ENCODE assay signal across 8 mouse cellular contexts in the genomic region with DNA sequence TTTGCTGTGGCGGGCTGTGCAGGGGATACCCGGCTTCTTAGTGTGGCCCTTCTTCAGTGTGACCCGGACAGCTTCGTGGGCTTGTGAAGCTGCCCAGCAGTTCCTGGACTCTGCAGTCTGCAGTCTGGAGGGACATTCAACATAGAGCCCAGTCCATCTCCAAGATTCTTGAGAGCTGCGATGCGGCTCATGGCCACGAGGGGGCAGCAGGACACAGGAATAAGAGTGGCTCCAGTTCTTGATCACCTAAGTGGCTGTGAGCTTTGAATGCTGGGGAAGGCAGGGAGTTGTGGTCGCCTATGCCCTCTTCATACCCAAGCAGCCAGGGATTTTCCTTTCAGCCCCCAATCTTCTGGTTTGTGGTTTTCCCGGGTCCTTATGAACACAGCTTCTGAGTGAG. TPM values are rescaled to one million over a fixed set of nuclear protein-coding genes. Genes with fewer than 3 reads are reported as not detected.
DNase-seq lines count a peak whose midpoint lies in the region; ATAC-seq and TF ChIP-seq lines count a peak whose summit lies in the region.

No protein-coding gene starts in this region.

- 0 out of 2 replicates have a peak overlapping the region, but pooled peaks have one; percentile 5 for H3K4me2 ChIP-seq in forebrain, embryonic 11.5 days (ENCODE audit: low read depth, low read length, severe bottlenecking)
- H3K4me2 ChIP-seq in lung, embryonic 15.5 days = no peak overlapping the region

- H3K27ac ChIP-seq in ES-E14 (ENCODE audit: insufficient read depth, low read depth, low read length, poor library complexity, severe bottlenecking) = no peak overlapping the region
- no peak overlapping the region for H3K27ac ChIP-seq in forebrain, embryonic 11.5 days (ENCODE audit: low read depth, low read length)
- no peak overlapping the region for H3K27ac ChIP-seq in lung, embryonic 15.5 days

- intact Hi-C loops in heart, postnatal 25 days (cut with DNase I) = loop anchor here (2.0 kb wide), 1 partner anchor 14 kb away; no protein-coding TSS in a partner anchor

- peak; percentile 81 for DNase-seq in ES-E14 (ENCODE audit: low read depth, low spot score)
- DNase-seq in c-Kit-negative CD71-positive TER-119-positive erythroid progenitor cells, embryonic 14.5 days (ENCODE audit: low read depth, low spot score) = peak; percentile 53
- peak; percentile 91 for DNase-seq in forebrain, embryonic 11.5 days (ENCODE audit: low spot score)
- peak; percentile 43 for DNase-seq in heart, postnatal 25 days (ENCODE audit: low spot score)
- peak; percentile 86 to 89 for DNase-seq in kidney, postnatal 4 days
- DNase-seq in retina, adult 2 months (ENCODE audit: low read depth, low spot score) = peak; percentile 63
- peak; percentile 75 for DNase-seq in urinary bladder, postnatal 14 days (ENCODE audit: low spot score)

- WGBS in forebrain, embryonic 11.5 days = 3% methylated on average over 9 of the region's 9 CpGs
- 2% methylated on average over 9 of the region's 9 CpGs for WGBS in lung, embryonic 15.5 days

- peak; percentile 79 for ATAC-seq in forebrain, embryonic 11.5 days (replicated peaks; ENCODE audit: low FRiP score)
- peak; percentile 63 for ATAC-seq in lung, embryonic 15.5 days (ENCODE audit: borderline replicate concordance, extremely low read depth, low FRiP score, low TSS enrichment)

- H3K9ac ChIP-seq in ES-E14 (ENCODE audit: insufficient read depth, low read depth, low read length, poor library complexity, severe bottlenecking) = peak overlapping the region; percentile 33; the same call in 1 of the 2 replicates
- no peak overlapping the region for H3K9ac ChIP-seq in forebrain, embryonic 11.5 days (ENCODE audit: low read length)
- H3K9ac ChIP-seq in lung, embryonic 15.5 days = no peak overlapping the region

- H3K36me3 ChIP-seq in ES-E14 (ENCODE audit: control insufficient read depth, insufficient read depth, low read length, poor library complexity, severe bottlenecking) = peaks cover 13% of the 10 kb centered on the region; the same call in 1 of the 2 replicates
- H3K36me3 ChIP-seq in forebrain, embryonic 11.5 days (ENCODE audit: control insufficient read depth, insufficient read depth, low read length) = no peaks in the 10 kb centered on the region; the same call in 1 of the 2 replicates
- peaks cover 12% of the 10 kb centered on the region for H3K36me3 ChIP-seq in lung, embryonic 15.5 days

- no peaks in the 10 kb centered on the region for H3K27me3 ChIP-seq in forebrain, embryonic 11.5 days (ENCODE audit: control insufficient read depth, insufficient read depth, low read length)
- no peaks in the 10 kb centered on the region; the same call in 1 of the 2 replicates for H3K27me3 ChIP-seq in lung, embryonic 15.5 days

- no peaks in the 10 kb centered on the region for H3K9me3 ChIP-seq in ES-E14 (ENCODE audit: control insufficient read depth, insufficient read depth, low read depth, low read length)
- H3K9me3 ChIP-seq in forebrain, embryonic 11.5 days (ENCODE audit: control insufficient read depth, low read length) = no peaks in the 10 kb centered on the region
- H3K9me3 ChIP-seq in lung, embryonic 15.5 days = no peaks in the 10 kb centered on the region

- H3K4me1 ChIP-seq in ES-E14 (ENCODE audit: control insufficient read depth in 2 of 2, insufficient read depth in 2 of 2, low read length in 2 of 2, poor library complexity in 1 of 2) = no peaks in the 10 kb centered on the region
- no peaks in the 10 kb centered on the region for H3K4me1 ChIP-seq in forebrain, embryonic 11.5 days (replicated peaks; ENCODE audit: control insufficient read depth, insufficient read depth, low read length)
- no peaks in the 10 kb centered on the region for H3K4me1 ChIP-seq in lung, embryonic 15.5 days

- no peak overlapping the region for H3K4me3 ChIP-seq in ES-E14 (ENCODE audit: insufficient read depth in 1 of 2, low read depth in 1 of 2, low read length in 2 of 2, poor library complexity in 1 of 2, severe bottlenecking in 1 of 2)
- H3K4me3 ChIP-seq in forebrain, embryonic 11.5 days (ENCODE audit: low read depth, low read length) = no peak overlapping the region
- H3K4me3 ChIP-seq in lung, embryonic 15.5 days = no peak overlapping the region

- in situ Hi-C loops in ES-E14 (cut with MboI; ENCODE audit: low sequenced_read_pairs in 2 of 2, unreplicated experiment in 2 of 2) = no loop called here

TF ChIP-seq in ES-E14, 5 proteins besides CTCF, POLR2A, EP300 and RAD21:
- TF ChIP-seq ZC3H11A (IDR thresholded peaks at IDR 0.05; ENCODE audit: borderline replicate concordance, low read depth, low read length) (peak; percentile 8; the same call in 1 of the 2 replicates), ZNF384 (IDR thresholded peaks at IDR 0.05; ENCODE audit: low read depth, low read length) (no peak)

RNA-seq across cellular contexts. Expression of a gene that starts 12.7 kb away (rescaled TPM):
- total RNA-seq in ES-E14 (2012; rRNA removed) = 4,706 and 5,724 TPM in 2 replicates
- 1,265 and 1,326 TPM in 2 replicates for polyA plus RNA-seq in forebrain, embryonic 11.5 days (2014; fragmentation: Nextera tagmentation; extraction: Ambion mirVana)
- 100 to 1,000 TPM; 408 to 435 TPM for total RNA-seq in heart, postnatal 25 days (2021)
- 1,650 and 1,822 TPM in 2 replicates for polyA plus RNA-seq in lung, embryonic 15.5 days (2015; fragmentation: Nextera tagmentation; extraction: Ambion mirVana)

RNA-seq across cellular contexts. Expression of a gene that starts 12.9 kb away (rescaled TPM):
- total RNA-seq in ES-E14 (2012; rRNA removed) = 23.2 and 24.8 TPM in 2 replicates
- polyA plus RNA-seq in forebrain, embryonic 11.5 days (2014; fragmentation: Nextera tagmentation; extraction: Ambion mirVana) = 44.0 and 46.8 TPM in 2 replicates
- 10 to 100 TPM; 39.2 to 39.4 TPM for total RNA-seq in heart, postnatal 25 days (2021)
- polyA plus RNA-seq in lung, embryonic 15.5 days (2015; fragmentation: Nextera tagmentation; extraction: Ambion mirVana) = 49.3 and 55.4 TPM in 2 replicates

RNA-seq across cellular contexts. Expression of a gene that starts 17.2 kb away (rescaled TPM):
- total RNA-seq in ES-E14 (2012; rRNA removed) = 10.3 and 15.3 TPM in 2 replicates
- 4.0 and 4.3 TPM in 2 replicates for polyA plus RNA-seq in forebrain, embryonic 11.5 days (2014; fragmentation: Nextera tagmentation; extraction: Ambion mirVana)
- 1 to 10 TPM; 1.7 to 1.9 TPM for total RNA-seq in heart, postnatal 25 days (2021)
- polyA plus RNA-seq in lung, embryonic 15.5 days (2015; fragmentation: Nextera tagmentation; extraction: Ambion mirVana) = 3.8 and 4.3 TPM in 2 replicates

RNA-seq across cellular contexts. Expression of a gene that starts 28.0 kb away (rescaled TPM):
- total RNA-seq in ES-E14 (2012; rRNA removed) = 65.6 and 78.2 TPM in 2 replicates
- 42.6 and 47.2 TPM in 2 replicates for polyA plus RNA-seq in forebrain, embryonic 11.5 days (2014; fragmentation: Nextera tagmentation; extraction: Ambion mirVana)
- total RNA-seq in heart, postnatal 25 days (2021) = 10 to 100 TPM in 1 of 2 experiments, 1 to 10 TPM in 1; 9.3 to 10.2 TPM
- polyA plus RNA-seq in lung, embryonic 15.5 days (2015; fragmentation: Nextera tagmentation; extraction: Ambion mirVana) = 33.1 and 34.2 TPM in 2 replicates

RNA-seq across cellular contexts. Expression of a gene that starts 28.3 kb away (rescaled TPM):
- 175 and 201 TPM in 2 replicates for total RNA-seq in ES-E14 (2012; rRNA removed)
- 202 and 214 TPM in 2 replicates for polyA plus RNA-seq in forebrain, embryonic 11.5 days (2014; fragmentation: Nextera tagmentation; extraction: Ambion mirVana)
- 10 to 100 TPM; 70.7 to 77.3 TPM for total RNA-seq in heart, postnatal 25 days (2021)
- 137 and 153 TPM in 2 replicates for polyA plus RNA-seq in lung, embryonic 15.5 days (2015; fragmentation: Nextera tagmentation; extraction: Ambion mirVana)

Comparison
In these comparisons a context has a peak if more than half of its experiments do, and no peak if none do; other contexts are left out.
1. RNA of a gene that starts 12.7 kb away (total RNA-seq): 4,706 to 5,724 TPM in ES-E14; 408 to 435 TPM in heart, postnatal 25 days; every median in the first group is over 10 times any median in the second.
2. Peak in every context shown above with its lines, with median percentiles within 50 percentile points of each other: DNase-seq.